25 mouse cellular contexts compared by ENCODE assay signal in the genomic region with DNA sequence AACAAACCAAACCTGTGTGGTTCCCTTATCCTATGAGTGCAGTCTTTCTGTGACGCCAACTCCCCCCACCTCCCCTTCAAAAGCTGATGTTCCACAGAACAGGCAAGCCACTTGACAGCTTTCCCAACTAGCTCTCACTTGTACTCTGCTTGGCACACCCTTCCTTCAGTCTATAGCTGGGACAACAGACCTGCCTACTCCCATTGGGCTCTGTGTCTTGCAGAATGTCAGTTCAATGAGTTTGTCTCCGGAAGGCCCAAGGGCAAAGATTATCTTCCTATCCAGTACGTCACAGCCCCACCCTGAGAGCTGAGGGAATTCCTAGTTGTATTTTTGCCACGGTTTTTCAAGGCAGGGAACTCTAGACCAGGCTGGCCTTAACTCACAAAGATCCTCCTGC. TPM values are rescaled to one million over a fixed set of nuclear protein-coding genes. Genes with fewer than 3 reads are reported as not detected.
DNase-seq lines count a peak whose midpoint lies in the region; ATAC-seq and TF ChIP-seq lines count a peak whose summit lies in the region.
"Had no signal": no experiment of that assay in that cellular context is flagged by ENCODE, and none has a peak within 500 bp of the region (broad histone marks: within the 10 kb centered on the region; RNA-seq: fewer than 3 reads in every experiment).

No protein-coding gene starts in this region.

- no peak overlapping the region for H3K4me3 ChIP-seq in forebrain, embryonic 10.5 days
- no peak overlapping the region for H3K4me3 ChIP-seq in forebrain, postnatal 0 days (ENCODE audit: low read depth, low read length)
- H3K4me3 ChIP-seq in lung, postnatal 0 days (ENCODE audit: low read depth, low read length), result no peak overlapping the region
- H3K4me3 ChIP-seq in embryonic facial prominence, embryonic 10.5 days, result no peak overlapping the region
- no peak overlapping the region for H3K4me3 ChIP-seq in stomach, embryonic 16.5 days (replicated peaks; ENCODE audit: low read length)
- H3K4me3 ChIP-seq: heart, embryonic 10.5 days; limb, embryonic 13.5 days; liver, embryonic 12.5 days; midbrain, embryonic 12.5 days; stomach, embryonic 15.5 days had no signal

- H3K4me1 ChIP-seq in forebrain, embryonic 10.5 days, result 0 out of 2 replicates have a peak, but pooled peaks cover 3% of the 10 kb centered on the region
- H3K4me1 ChIP-seq in forebrain, postnatal 0 days (ENCODE audit: insufficient read depth), result no peaks in the 10 kb centered on the region
- no peaks in the 10 kb centered on the region for H3K4me1 ChIP-seq in lung, postnatal 0 days (ENCODE audit: insufficient read depth, low read depth, low read length)
- H3K4me1 ChIP-seq in embryonic facial prominence, embryonic 10.5 days, result no peaks in the 10 kb centered on the region
- no peaks in the 10 kb centered on the region for H3K4me1 ChIP-seq in stomach, embryonic 16.5 days (ENCODE audit: control insufficient read depth, insufficient read depth, low read length)
- H3K4me1 ChIP-seq: heart, embryonic 10.5 days; liver, embryonic 12.5 days; midbrain, embryonic 12.5 days; stomach, embryonic 15.5 days had no signal

- H3K9ac ChIP-seq in forebrain, postnatal 0 days, result no peak overlapping the region
- H3K9ac ChIP-seq in lung, postnatal 0 days (replicated peaks; ENCODE audit: low read depth), result no peak overlapping the region
- no peak overlapping the region for H3K9ac ChIP-seq in stomach, embryonic 16.5 days (ENCODE audit: low read length)
- H3K9ac ChIP-seq: hindbrain, embryonic 14.5 days; limb, embryonic 13.5 days; liver, embryonic 12.5 days; midbrain, embryonic 12.5 days; stomach, embryonic 15.5 days had no signal

- no peak overlapping the region for H3K27ac ChIP-seq in forebrain, embryonic 10.5 days
- no peak overlapping the region for H3K27ac ChIP-seq in forebrain, postnatal 0 days (ENCODE audit: low read depth, low read length)
- H3K27ac ChIP-seq in lung, postnatal 0 days (ENCODE audit: low read length), result no peak overlapping the region
- no peak overlapping the region for H3K27ac ChIP-seq in embryonic facial prominence, embryonic 10.5 days (replicated peaks)
- no peak overlapping the region for H3K27ac ChIP-seq in stomach, embryonic 16.5 days (ENCODE audit: low read length)
- H3K27ac ChIP-seq: heart, embryonic 10.5 days; hindbrain, embryonic 14.5 days; kidney, postnatal 0 days; limb, embryonic 13.5 days; liver, embryonic 12.5 days; midbrain, embryonic 12.5 days; stomach, embryonic 15.5 days had no signal

- peaks cover 42% of the 10 kb centered on the region for H3K36me3 ChIP-seq in forebrain, embryonic 10.5 days (replicated peaks)
- H3K36me3 ChIP-seq in forebrain, postnatal 0 days (ENCODE audit: insufficient read depth), result 0 out of 2 replicates have a peak, but pooled peaks cover 1% of the 10 kb centered on the region
- H3K36me3 ChIP-seq in lung, postnatal 0 days (ENCODE audit: insufficient read depth, low read length), result no peaks in the 10 kb centered on the region
- H3K36me3 ChIP-seq in embryonic facial prominence, embryonic 10.5 days (replicated peaks), result peaks cover 45% of the 10 kb centered on the region
- H3K36me3 ChIP-seq in stomach, embryonic 16.5 days (ENCODE audit: control insufficient read depth, insufficient read depth, low read length), result 0 out of 2 replicates have a peak, but pooled peaks cover 2% of the 10 kb centered on the region

- ATAC-seq in forebrain, postnatal 0 days, result no peak
- peak; percentile 53 for ATAC-seq in lung, postnatal 0 days
- peak; percentile 51; the same call in 1 of the 2 replicates for ATAC-seq in stomach, embryonic 16.5 days (ENCODE audit: insufficient read depth, low FRiP score)
- no peak for ATAC-seq in erythroid progenitor cell, adult 5-6 weeks (replicated peaks; ENCODE audit: low FRiP score, poor library complexity, severe bottlenecking)
- ATAC-seq: activated CD4-positive, CD25-positive, alpha-beta regulatory T cell, adult 4 months; inflammation-experienced regulatory T-cells, adult 6 months; liver, embryonic 12.5 days; Patski had no signal

- DNase-seq in forebrain, embryonic 10.5 days (ENCODE audit: extremely low spot score, low spot score), result peak; percentile 11
- DNase-seq in forebrain, postnatal 0 days, result no peak
- peak; percentile 23 for DNase-seq in lung, postnatal 0 days (ENCODE audit: low spot score)
- DNase-seq in lung, postnatal 36 days, result no peak
- DNase-seq in embryonic facial prominence, embryonic 10.5 days (ENCODE audit: low spot score), result peak; percentile 6
- no peak for DNase-seq in cerebellum, adult 9-10 months
- DNase-seq: adrenal gland, postnatal 10 days; cerebellum, adult 18-20 months; cerebellum, postnatal 36 days; heart, postnatal 4 days; lung, adult 18-20 months; lung, postnatal 14 days; right cerebral cortex, postnatal 25 days had no signal

- no peaks in the 10 kb centered on the region for H3K27me3 ChIP-seq in forebrain, embryonic 10.5 days (ENCODE audit: poor library complexity, severe bottlenecking)
- no peaks in the 10 kb centered on the region for H3K27me3 ChIP-seq in forebrain, postnatal 0 days (ENCODE audit: insufficient read depth, low read length)
- H3K27me3 ChIP-seq in lung, postnatal 0 days (replicated peaks; ENCODE audit: insufficient read depth, low read length), result no peaks in the 10 kb centered on the region
- H3K27me3 ChIP-seq in embryonic facial prominence, embryonic 10.5 days (replicated peaks; ENCODE audit: low read depth, poor library complexity, severe bottlenecking), result no peaks in the 10 kb centered on the region
- no peaks in the 10 kb centered on the region for H3K27me3 ChIP-seq in stomach, embryonic 16.5 days (ENCODE audit: control insufficient read depth, insufficient read depth, low read length)
- H3K27me3 ChIP-seq: limb, embryonic 13.5 days; liver, embryonic 12.5 days; midbrain, embryonic 12.5 days; Patski; stomach, embryonic 15.5 days had no signal

- no peak overlapping the region for H3K4me2 ChIP-seq in forebrain, postnatal 0 days (ENCODE audit: low read depth)
- H3K4me2 ChIP-seq in lung, postnatal 0 days (replicated peaks; ENCODE audit: low read depth, low read length), result no peak overlapping the region
- H3K4me2 ChIP-seq in stomach, embryonic 16.5 days (ENCODE audit: low read depth, low read length), result no peak overlapping the region
- H3K4me2 ChIP-seq: hindbrain, embryonic 14.5 days; limb, embryonic 13.5 days; liver, embryonic 12.5 days; midbrain, embryonic 12.5 days; stomach, embryonic 15.5 days had no signal

- 79% methylated on average over 4 of the region's 4 CpGs for WGBS in forebrain, embryonic 10.5 days
- 81% methylated on average over 4 of the region's 4 CpGs for WGBS in forebrain, postnatal 0 days
- 61% methylated on average over 4 of the region's 4 CpGs for WGBS in lung, postnatal 0 days
- WGBS in embryonic facial prominence, embryonic 10.5 days, result 82% methylated on average over 4 of the region's 4 CpGs
- WGBS in stomach, embryonic 16.5 days, result 62% methylated on average over 4 of the region's 4 CpGs

- TF ChIP-seq EP300 in lung, postnatal 0 days (IDR thresholded peaks at IDR 0.05), result no peak

- peaks cover 17% of the 10 kb centered on the region for H3K9me3 ChIP-seq in forebrain, embryonic 10.5 days
- no peaks in the 10 kb centered on the region for H3K9me3 ChIP-seq in forebrain, postnatal 0 days (ENCODE audit: low read length)
- H3K9me3 ChIP-seq in lung, postnatal 0 days (ENCODE audit: low read length), result no peaks in the 10 kb centered on the region
- peaks cover 10% of the 10 kb centered on the region; the same call in 1 of the 2 replicates for H3K9me3 ChIP-seq in embryonic facial prominence, embryonic 10.5 days
- H3K9me3 ChIP-seq in stomach, embryonic 16.5 days (replicated peaks; ENCODE audit: control insufficient read depth, low read length), result peaks cover 10% of the 10 kb centered on the region
- H3K9me3 ChIP-seq: heart, embryonic 10.5 days; liver, embryonic 12.5 days; stomach, embryonic 15.5 days had no signal

- no peak for TF ChIP-seq CTCF in forebrain, postnatal 0 days (IDR thresholded peaks at IDR 0.05; ENCODE audit: low read depth)
- TF ChIP-seq CTCF in lung, postnatal 0 days (IDR thresholded peaks at IDR 0.05), result no peak

RNA-seq across cellular contexts. Expression of gene Sdc1, which starts 12.0 kb away (rescaled TPM):
- 133 and 140 TPM in 2 replicates for polyA plus RNA-seq in forebrain, embryonic 10.5 days (2016; fragmentation: Nextera tagmentation; extraction: Ambion mirVana)
- total RNA-seq in forebrain, postnatal 0 days (2014; rRNA removed), result 12.4 and 19.4 TPM in 2 replicates
- 15.2 and 17.7 TPM in 2 replicates for polyA plus RNA-seq in forebrain, postnatal 0 days (2015; fragmentation: Nextera tagmentation; extraction: Ambion mirVana)
- polyA plus RNA-seq in lung, postnatal 0 days (2015; fragmentation: Nextera tagmentation; extraction: Ambion mirVana), result 303 and 306 TPM in 2 replicates
- 157 and 158 TPM in 2 replicates for polyA plus RNA-seq in embryonic facial prominence, embryonic 10.5 days (2016; fragmentation: Nextera tagmentation; extraction: Ambion mirVana)
- 181 and 205 TPM in 2 replicates for polyA plus RNA-seq in stomach, embryonic 16.5 days (2015; fragmentation: Nextera tagmentation; extraction: Ambion mirVana)
- not detected in 2 replicates for total RNA-seq in erythroid progenitor cell, adult 5-6 weeks (2015; ENCODE audit: low replicate concordance)
- total RNA-seq in erythroid progenitor cell, adult 5-6 weeks (2017; ENCODE audit: low replicate concordance), result 1.8 TPM in 1 of 2 replicates, not detected in the other

Comparison
In these comparisons a context has a peak if more than half of its experiments do, and no peak if none do; other contexts are left out.
1. DNase-seq: peak in forebrain, embryonic 10.5 days (single experiment), lung, postnatal 0 days (single experiment) and embryonic facial prominence, embryonic 10.5 days (single experiment); none in forebrain, postnatal 0 days (single experiment), lung, postnatal 36 days (single experiment) and cerebellum, adult 9-10 months (single experiment).
2. ATAC-seq: peak in lung, postnatal 0 days (single experiment) and stomach, embryonic 16.5 days (single experiment); none in forebrain, postnatal 0 days (single experiment) and erythroid progenitor cell, adult 5-6 weeks (single experiment).